Mouse (Mus musculus) splenic B cell, adult 2 months (primary cell): Measurements from ENCODE around the gene Zdhhc21.
A peak's percentile ranks its signal among the peaks of the same experiment; 100 is the strongest.

Experiments
- DNase-seq: peaks from one replicate; pipeline ENCODE4 v3.0.0-alpha.2; 2011; ENCODE audit warnings: low read depth, low spot score
- H3K27me3 ChIP-seq: 2 replicates; pipeline ENCODE4 v1.6.1; 2012; ENCODE audit warnings: mild to moderate bottlenecking, low read length, moderate library complexity, mixed read lengths; ENCODE audit not compliant: control insufficient read depth, poor library complexity, insufficient read depth, severe bottlenecking
- H3K36me3 ChIP-seq: 2 replicates; pipeline ENCODE4 v1.6.1; 2012; ENCODE audit warnings: mild to moderate bottlenecking, low read length, moderate library complexity, mixed read lengths; ENCODE audit not compliant: control insufficient read depth, poor library complexity, insufficient read depth, severe bottlenecking

The Zdhhc21 gene

GRCm38 (mm10) chr4:82837526-82838240 lies 22.1 kb downstream of the Zdhhc21 start:
- Histone ChIP-seq H3K27me3 (no peaks in the 10 kb centered on the region), H3K36me3 (0 out of 2 replicates have a peak, but pooled peaks cover 2% of the 10 kb centered on the region)
- DNase-seq, result peak; percentile 13

GRCm38 (mm10) chr4:82831155-82831554 lies 28.6 kb downstream of the Zdhhc21 start:
- H3K36me3 ChIP-seq, result no peaks in the 10 kb centered on the region
- DNase-seq, result no peak
- no peaks in the 10 kb centered on the region for H3K27me3 ChIP-seq

GRCm38 (mm10) chr4:82829429-82829828 lies 30.3 kb downstream of the Zdhhc21 start:
- DNase-seq, result no peak
- no peaks in the 10 kb centered on the region for H3K27me3 ChIP-seq

GRCm38 (mm10) chr4:82827001-82827400 lies 32.8 kb downstream of the Zdhhc21 start:
- Histone ChIP-seq H3K36me3 (no peaks in the 10 kb centered on the region; the same call in 1 of the 2 replicates), H3K27me3 (no peaks in the 10 kb centered on the region)
- no peak for DNase-seq

More at GRCm38 (mm10) chr4:82829429-82829828, 30.3 kb downstream of the Zdhhc21 start:
- no peaks in the 10 kb centered on the region for H3K36me3 ChIP-seq

GRCm38 (mm10) chr4:82817833-82818232 lies 41.9 kb downstream of the Zdhhc21 start:
- H3K36me3 ChIP-seq, result no peaks in the 10 kb centered on the region; the same call in 1 of the 2 replicates

GRCm38 (mm10) chr4:82816351-82816750 lies 43.4 kb downstream of the Zdhhc21 start:
- no peaks in the 10 kb centered on the region for H3K36me3 ChIP-seq
- DNase-seq, result no peak

More at GRCm38 (mm10) chr4:82817833-82818232, 41.9 kb downstream of the Zdhhc21 start:
- no peaks in the 10 kb centered on the region for H3K27me3 ChIP-seq
- DNase-seq, result peak; percentile 2

GRCm38 (mm10) chr4:82815296-82815695 lies 44.5 kb downstream of the Zdhhc21 start:
- H3K27me3 ChIP-seq, result no peaks in the 10 kb centered on the region
- H3K36me3 ChIP-seq, result no peaks in the 10 kb centered on the region; the same call in 1 of the 2 replicates
- DNase-seq, result no peak

More at GRCm38 (mm10) chr4:82816351-82816750, 43.4 kb downstream of the Zdhhc21 start:
- no peaks in the 10 kb centered on the region for H3K27me3 ChIP-seq

GRCm38 (mm10) chr4:82813356-82813755 lies 46.4 kb downstream of the Zdhhc21 start:
- no peak for DNase-seq
- H3K27me3 ChIP-seq, result no peaks in the 10 kb centered on the region
- no peaks in the 10 kb centered on the region; the same call in 1 of the 2 replicates for H3K36me3 ChIP-seq

GRCm38 (mm10) chr4:82807811-82808210 lies 51.9 kb downstream of the Zdhhc21 start:
- Histone ChIP-seq H3K36me3 (peaks cover 3% of the 10 kb centered on the region; the same call in 1 of the 2 replicates), H3K27me3 (no peaks in the 10 kb centered on the region)
- DNase-seq, result no peak

- peaks cover 3% of the 10 kb centered on the region; the same call in 1 of the 2 replicates for H3K36me3 ChIP-seq
- no peak for DNase-seq
- no peaks in the 10 kb centered on the region for H3K27me3 ChIP-seq
Measured at GRCm38 (mm10) chr4:82806176-82806757, 53.5 kb downstream of the Zdhhc21 start.

- DNase-seq, result no peak
- Histone ChIP-seq H3K36me3 (0 out of 2 replicates have a peak, but pooled peaks cover 3% of the 10 kb centered on the region), H3K27me3 (no peaks in the 10 kb centered on the region)
Measured at GRCm38 (mm10) chr4:82804019-82804418, 55.7 kb downstream of the Zdhhc21 start.

GRCm38 (mm10) chr4:82793608-82794007 lies 66.2 kb downstream of the Zdhhc21 start:
- Histone ChIP-seq H3K27me3 (no peaks in the 10 kb centered on the region), H3K36me3 (no peaks in the 10 kb centered on the region)
- no peak for DNase-seq

- H3K27me3 ChIP-seq, result no peaks in the 10 kb centered on the region
- no peaks in the 10 kb centered on the region for H3K36me3 ChIP-seq
- no peak for DNase-seq
Measured at GRCm38 (mm10) chr4:82792906-82793580, 66.7 kb downstream of the Zdhhc21 start.

GRCm38 (mm10) chr4:82765513-82766216 lies 94.1 kb downstream of the Zdhhc21 start:
- DNase-seq, result no peak
- no peaks in the 10 kb centered on the region for H3K27me3 ChIP-seq
- H3K36me3 ChIP-seq, result no peaks in the 10 kb centered on the region
